Mouse (Mus musculus): ENCODE measurements around the gene Caln1.

DNA sequence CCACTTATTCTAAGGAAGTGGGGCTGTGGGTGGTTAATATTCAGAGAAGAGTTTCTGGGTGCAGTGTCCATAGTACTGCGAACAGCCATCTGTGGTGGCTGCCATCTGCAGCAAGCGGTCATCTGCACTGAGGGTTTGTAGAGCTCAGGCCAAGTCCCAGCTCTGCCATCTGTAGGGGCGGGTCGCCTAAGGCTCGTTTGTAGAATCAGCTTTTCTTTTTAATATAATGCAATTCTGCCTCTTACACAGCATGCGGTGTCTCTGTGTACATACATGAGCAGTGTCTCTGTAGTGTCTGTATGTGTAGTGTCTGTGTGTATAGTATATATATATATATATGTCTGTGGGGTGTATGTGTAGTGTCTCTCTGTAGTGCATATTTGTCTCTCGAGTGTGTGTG is 35.7 kb upstream of the Caln1 start:
- no peak for TF ChIP-seq CTCF (IDR thresholded peaks at IDR 0.05; ENCODE audit: low read depth, low read length)
- TF ChIP-seq POLR2A (IDR thresholded peaks at IDR 0.05; ENCODE audit: extremely low read depth, insufficient read depth, low read length), result no peak

Measured in liver, adult 2 months (tissue).